Mouse (Mus musculus) ES-E14 (cell line): ENCODE measurements at regions not wholly inside any gene's neighbourhood (a gene's known extent, or its start where the extent isn't known, plus 50 kb on each side); places are given as distances from the start of the nearest gene placed in this dataset.

Source experiments
- ZC3H11A ChIP-seq: IDR thresholded peaks from 2 replicates; pipeline ENCODE4 v1.6.1; 2012; ENCODE audit warnings: low read depth, mild to moderate bottlenecking, inconsistent platforms, low read length, borderline replicate concordance
- ZNF384 ChIP-seq: IDR thresholded peaks from 2 replicates; pipeline ENCODE4 v1.6.1; 2012; ENCODE audit warnings: low read depth, low read length, inconsistent platforms

DNA sequence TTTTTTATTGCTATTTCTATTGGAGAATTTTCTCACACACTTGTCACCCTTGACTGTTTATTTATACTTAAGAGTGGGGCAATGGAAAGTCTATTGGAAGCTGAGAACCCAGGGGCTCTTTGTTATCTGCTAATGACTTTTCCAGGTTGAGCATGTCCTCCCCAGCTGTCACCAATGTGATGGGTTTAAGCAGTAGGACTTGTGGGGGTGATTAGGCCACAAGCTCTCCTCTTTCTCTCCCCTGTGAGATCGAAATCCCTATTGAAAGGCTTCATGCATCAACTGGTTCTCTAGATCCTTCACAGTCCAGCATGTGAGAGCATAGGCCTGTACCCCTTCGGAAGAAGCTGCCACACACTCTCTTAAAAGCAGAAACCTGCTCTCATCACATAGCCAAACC lies 201.6 kb upstream of the Ccdc54 start:
- TF ChIP-seq ZC3H11A (no peak), ZNF384 (no peak)
